Mouse (Mus musculus) embryonic facial prominence, embryonic 11.5 days (tissue): ENCODE measurements around the gene Patl1. TPM values are rescaled to one million over a fixed set of nuclear protein-coding genes. Genes with fewer than 3 reads are reported as not detected.
A peak's percentile ranks its signal among the peaks of the same experiment; 100 is the strongest.

Experiments
- ATAC-seq: fragments of 200-750 bp; cut with Nextera tagmentation; replicated peaks from 2 replicates; pipeline ENCODE4 v1.8.0; 2017; ENCODE audit warnings: low read depth; ENCODE audit not compliant: insufficient number of reproducible peaks, low FRiP score, low TSS enrichment
- DNase-seq: peaks from one replicate; pipeline ENCODE4 v3.0.0-alpha.2; 2015; ENCODE audit warnings: low spot score
- H3K27ac ChIP-seq: fragments of 300-500 bp; sonication (generic); replicated peaks from 2 replicates; pipeline ENCODE4 v1.5.1; 2014; ENCODE audit warnings: mild to moderate bottlenecking, low read depth, low read length, control low read depth
- H3K27me3 ChIP-seq: fragments of 300-500 bp; sonication (generic); 2 replicates; pipeline ENCODE4 v1.6.1; 2014; ENCODE audit warnings: mild to moderate bottlenecking, low read length, moderate library complexity, mixed read lengths; ENCODE audit not compliant: control insufficient read depth, insufficient read depth
- H3K36me3 ChIP-seq: fragments of 300-500 bp; sonication (generic); replicated peaks from 2 replicates; pipeline ENCODE4 v1.6.1; 2014; ENCODE audit warnings: low read depth, mild to moderate bottlenecking, low read length, moderate library complexity, mixed read lengths; ENCODE audit not compliant: control insufficient read depth, insufficient read depth
- H3K4me1 ChIP-seq: fragments of 300-500 bp; sonication (generic); 2 replicates; pipeline ENCODE4 v1.6.1; 2014; ENCODE audit warnings: low read length, mixed read lengths; ENCODE audit not compliant: control insufficient read depth, insufficient read depth
- H3K4me2 ChIP-seq: fragments of 300-500 bp; sonication (generic); 2 replicates; pipeline ENCODE4 v1.6.1; 2014; ENCODE audit warnings: low read depth, mild to moderate bottlenecking, control low read depth, low read length, moderate library complexity
- H3K4me3 ChIP-seq: fragments of 300-500 bp; sonication (generic); 2 replicates; pipeline ENCODE4 v1.5.1; 2014; ENCODE audit warnings: low read depth, low read length, control low read depth
- H3K9ac ChIP-seq: fragments of 300-500 bp; sonication (generic); replicated peaks from 2 replicates; pipeline ENCODE4 v1.6.1; 2014; ENCODE audit warnings: mild to moderate bottlenecking, control low read depth, low read length
- H3K9me3 ChIP-seq: fragments of 300-500 bp; sonication (generic); replicated peaks from 2 replicates; pipeline ENCODE4 v1.6.1; 2016; ENCODE audit warnings: mild to moderate bottlenecking, low read length, inconsistent platforms, mixed read lengths; ENCODE audit not compliant: control insufficient read depth
- WGBS: fragments of 180-500 bp; shearing (Covaris S2); extraction: QIAGEN DNeasy Blood & Tissue Kit; methylation state at CpG from one replicate; pipeline ENCODE4 v1.1.7; 2014; 5-methylcytosine and 5-hydroxymethylcytosine counted together
- polyA plus RNA-seq: library from polyadenylated mRNA; unstranded; fragments of >200 nt; fragmentation: Nextera tagmentation; extraction: Ambion mirVana; gene quantifications from 2 replicates; pipeline ENCODE4 v1.2.1, GENCODE M21; 2014

Patl1 gene
- polyA plus RNA-seq, 1 experiment from 2014 or later, result 27.9 TPM

DNA sequence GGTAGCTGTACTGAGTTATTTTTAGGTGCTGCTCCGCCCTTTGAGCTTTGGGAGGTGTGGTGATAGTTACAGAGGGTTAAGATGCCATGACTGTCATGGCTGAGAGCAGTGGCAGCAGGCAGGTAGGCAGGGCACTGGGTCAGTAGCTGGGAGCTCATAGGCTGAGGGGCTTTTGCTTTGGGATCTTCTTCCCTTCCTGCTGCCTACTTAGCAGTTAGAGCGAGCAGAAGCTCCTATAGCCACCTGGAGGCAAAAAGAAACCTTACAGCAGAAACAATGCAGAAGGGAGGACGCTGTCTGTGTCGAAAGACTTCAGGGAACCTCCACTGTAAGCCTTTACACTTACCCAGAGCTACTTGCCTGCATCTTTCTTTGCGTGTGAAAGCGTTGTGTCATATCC, 42.0 kb downstream of the Patl1 start:
- no peak overlapping the region for H3K27ac ChIP-seq
- DNase-seq (no peak), ATAC-seq (no peak)
- no peaks in the 10 kb centered on the region for H3K27me3 ChIP-seq
- H3K9ac ChIP-seq, result no peak overlapping the region
- H3K9me3 ChIP-seq, result no peaks in the 10 kb centered on the region
- H3K4me1 ChIP-seq, result no peaks in the 10 kb centered on the region
- no peaks in the 10 kb centered on the region for H3K36me3 ChIP-seq
- no peak overlapping the region for H3K4me3 ChIP-seq
- no peak overlapping the region for H3K4me2 ChIP-seq
- WGBS, result 47% methylated on average over 6 of the region's 6 CpGs

DNA sequence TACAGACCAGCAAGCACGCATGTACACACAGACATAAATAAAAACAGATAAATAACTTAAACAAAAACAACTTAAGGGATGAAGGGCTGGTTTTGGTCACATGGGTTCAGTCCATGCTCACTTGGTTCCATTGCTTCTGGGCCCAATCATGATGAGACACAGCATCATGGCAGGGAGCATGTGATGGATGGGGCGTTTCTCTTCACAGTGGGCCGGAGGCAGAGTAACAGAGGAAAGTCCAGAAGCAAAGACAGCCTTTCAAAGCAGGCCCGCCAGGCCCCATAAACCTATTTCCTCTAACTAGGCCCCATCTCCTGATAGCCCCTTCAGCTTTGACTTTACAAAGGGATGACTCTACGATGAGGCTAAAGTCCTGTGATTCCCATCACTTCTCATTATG, 44.4 kb downstream of the Patl1 start:
- H3K4me3 ChIP-seq, result no peak overlapping the region
- no peak for ATAC-seq
- no peaks in the 10 kb centered on the region for H3K4me1 ChIP-seq
- no peak overlapping the region for H3K27ac ChIP-seq
- DNase-seq, result no peak
- no peak overlapping the region for H3K9ac ChIP-seq
- no peak overlapping the region for H3K4me2 ChIP-seq
- H3K27me3 ChIP-seq, result no peaks in the 10 kb centered on the region
- WGBS, result 87% methylated on average over 5 of the region's 5 CpGs
- no peaks in the 10 kb centered on the region for H3K9me3 ChIP-seq
- no peaks in the 10 kb centered on the region for H3K36me3 ChIP-seq

DNA sequence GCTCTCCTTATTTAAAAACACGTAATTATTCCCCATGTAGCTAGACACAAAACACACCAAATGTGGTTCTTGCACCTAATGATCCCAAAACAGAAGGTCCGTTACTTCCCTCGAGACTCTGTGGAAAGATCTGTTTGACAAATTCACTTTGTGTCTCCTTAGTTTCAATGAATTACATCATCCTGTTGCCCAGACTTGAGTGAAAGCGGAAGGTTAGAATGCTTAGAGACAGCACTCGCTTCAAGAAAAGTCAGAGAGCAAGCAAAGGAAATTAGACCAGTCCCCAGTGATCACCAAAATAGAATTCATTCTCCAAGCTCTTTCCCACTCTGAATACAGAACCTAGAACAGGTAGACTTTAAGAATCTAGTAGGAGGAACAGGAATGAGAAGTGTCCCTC, 45.2 kb downstream of the Patl1 start:
- DNase-seq, result no peak

DNA sequence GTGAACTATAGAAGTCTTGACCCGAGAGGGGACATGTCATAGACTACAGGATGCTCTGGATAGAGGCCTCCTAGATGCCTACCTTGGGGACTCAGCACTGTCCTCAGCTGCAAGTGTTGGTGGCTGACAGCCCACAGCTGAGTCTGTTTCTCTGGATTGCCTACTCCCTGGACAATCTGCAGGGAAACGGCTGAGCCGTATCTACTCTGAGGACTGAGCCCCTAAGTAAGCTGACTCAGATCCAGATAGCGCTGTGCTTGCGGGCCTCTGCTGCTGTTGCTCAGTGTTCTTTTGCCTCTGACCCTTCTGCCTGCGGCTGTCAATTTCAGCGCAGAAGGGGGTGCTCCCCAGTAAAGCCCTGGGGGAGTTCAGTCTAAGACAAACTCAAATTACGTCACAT, 45.6 kb downstream of the Patl1 start:
- Histone ChIP-seq H3K36me3 (no peaks in the 10 kb centered on the region), H3K9ac (no peak overlapping the region), H3K4me2 (no peak overlapping the region), H3K9me3 (no peaks in the 10 kb centered on the region), H3K4me3 (no peak overlapping the region), H3K27me3 (no peaks in the 10 kb centered on the region), H3K4me1 (no peaks in the 10 kb centered on the region), H3K27ac (no peak overlapping the region)
- WGBS, result 78% methylated on average over 8 of the region's 8 CpGs
- ATAC-seq, result no peak
- DNase-seq, result no peak

More for the DNA sequence above, 45.2 kb downstream of the Patl1 start:
- Histone ChIP-seq H3K27me3 (no peaks in the 10 kb centered on the region), H3K4me1 (no peaks in the 10 kb centered on the region), H3K36me3 (no peaks in the 10 kb centered on the region), H3K9ac (no peak overlapping the region), H3K4me2 (no peak overlapping the region), H3K27ac (no peak overlapping the region), H3K4me3 (no peak overlapping the region), H3K9me3 (no peaks in the 10 kb centered on the region)
- ATAC-seq, result no peak
- 91% methylated on average over 5 of the region's 5 CpGs for WGBS

DNA sequence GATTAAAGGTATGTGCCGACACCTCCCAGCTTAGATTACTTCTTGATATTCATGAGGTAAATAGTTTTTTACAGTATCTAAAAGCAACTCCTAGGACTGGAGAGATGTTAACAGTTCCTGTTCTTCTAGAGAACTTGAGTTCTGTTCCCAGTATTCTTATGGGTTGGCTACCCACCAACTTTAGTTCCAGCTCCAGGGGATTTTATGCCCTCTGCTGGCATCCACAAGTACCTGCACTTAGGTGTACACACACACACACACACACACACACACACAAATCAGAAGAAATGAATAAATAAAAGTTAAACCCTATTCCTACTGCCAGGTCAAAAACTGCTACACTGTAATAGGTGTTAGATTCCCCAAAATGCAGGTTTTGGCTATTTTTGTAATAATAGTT, 52.1 kb downstream of the Patl1 start:
- DNase-seq, result no peak
- Histone ChIP-seq H3K9me3 (no peaks in the 10 kb centered on the region), H3K4me3 (no peak overlapping the region; the same call in 1 of the 2 replicates), H3K4me1 (no peaks in the 10 kb centered on the region), H3K4me2 (no peak overlapping the region), H3K27ac (no peak overlapping the region), H3K36me3 (no peaks in the 10 kb centered on the region), H3K27me3 (no peaks in the 10 kb centered on the region), H3K9ac (no peak overlapping the region)
- WGBS, result 100% methylated on average over 1 of the region's 1 CpGs
- ATAC-seq, result no peak

DNA sequence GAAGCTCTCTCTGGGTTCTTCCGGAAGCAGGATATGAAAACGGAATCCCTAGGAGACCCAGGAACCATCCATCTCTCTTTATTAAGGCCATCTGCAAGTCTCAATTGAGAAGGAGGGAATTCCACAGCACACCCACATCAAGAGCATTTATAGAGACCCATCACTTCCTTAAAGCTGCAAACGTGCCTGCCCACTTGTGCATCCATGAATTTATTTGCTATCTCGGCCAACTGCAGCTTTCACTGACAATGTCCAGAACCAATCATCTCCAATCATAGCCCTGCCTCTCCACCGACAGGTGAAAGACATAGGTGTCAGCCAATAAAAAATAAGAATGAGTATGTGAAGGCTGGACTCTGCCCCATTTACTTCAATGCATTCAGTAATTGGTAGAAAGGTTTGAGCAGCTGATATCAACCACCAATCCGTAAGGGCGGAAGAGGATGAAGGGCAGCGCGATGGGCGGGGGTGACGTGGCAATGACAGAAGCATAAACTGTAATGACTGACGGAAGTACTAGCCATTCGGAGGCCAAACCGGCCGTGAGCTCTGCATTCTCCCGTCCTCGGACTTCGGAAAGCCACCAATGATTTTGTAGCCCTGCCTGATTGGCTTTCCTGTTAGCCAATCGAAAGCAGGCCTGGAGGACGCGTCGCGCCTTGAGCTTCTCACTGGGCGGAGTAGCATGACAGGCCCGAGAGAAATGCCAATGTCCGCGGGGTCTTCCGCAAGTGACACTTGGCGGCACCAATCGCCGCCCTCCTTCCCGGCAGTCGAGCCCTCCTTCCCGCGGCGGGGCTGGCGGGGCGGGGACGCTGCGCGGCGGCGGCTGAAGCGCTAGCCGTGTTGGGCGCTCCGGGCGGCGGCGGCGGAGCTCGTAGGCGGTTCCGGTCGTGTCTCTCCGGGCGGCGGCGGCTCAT, 53.1 kb downstream of the Patl1 start, which contains the start of gene Osbp:
Gene Osbp, plus strand, starts transcription at position 919 of the 920 bp plus-strand sequence.
- WGBS, result under 1% methylated on average over 45 of the region's 59 CpGs

DNA sequence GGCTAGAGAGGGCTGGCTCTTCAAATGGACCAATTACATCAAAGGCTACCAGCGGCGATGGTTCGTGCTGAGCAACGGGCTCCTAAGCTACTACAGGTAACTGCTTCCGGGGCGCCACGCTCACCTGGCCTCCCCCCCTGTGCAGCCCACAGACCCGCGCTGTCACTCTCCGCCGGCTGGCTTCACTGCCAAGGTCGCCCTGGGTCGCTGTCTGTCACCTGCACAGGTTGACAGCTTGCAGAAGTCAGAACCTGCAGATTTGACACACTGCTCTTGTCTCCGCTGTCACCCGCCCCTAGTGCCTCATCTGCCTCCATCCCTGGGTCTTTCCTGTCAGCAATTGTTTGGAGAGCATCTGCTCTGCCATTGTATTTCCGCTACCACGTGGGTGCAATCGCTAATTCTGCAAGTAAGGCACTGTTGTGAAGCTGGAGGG, 54.0 kb downstream of the Patl1 start:
- Histone ChIP-seq H3K36me3 (peaks cover 4% of the 10 kb centered on the region; the same call in 1 of the 2 replicates), H3K27me3 (no peaks in the 10 kb centered on the region), H3K4me1 (no peaks in the 10 kb centered on the region), H3K4me2 (peak overlapping the region; percentile 83), H3K9ac (peak overlapping the region; percentile 78), H3K27ac (0 out of 2 replicates have a peak overlapping the region, but pooled peaks have one; percentile 4), H3K9me3 (no peaks in the 10 kb centered on the region), H3K4me3 (peak overlapping the region; percentile 78)
- peak; percentile 33 for DNase-seq
- ATAC-seq, result no peak
- WGBS, result under 1% methylated on average over 16 of the region's 18 CpGs

More for the DNA sequence above, 53.1 kb downstream of the Patl1 start, which contains the start of gene Osbp:
- Histone ChIP-seq H3K27ac (peak within 1 kb of the TSS; percentile 35; the same call in 1 of the 2 replicates), H3K4me2 (peak within 1 kb of the TSS; percentile 83), H3K4me1 (no peaks in the 10 kb centered on the region), H3K36me3 (no peaks in the 10 kb centered on the region), H3K9me3 (no peaks in the 10 kb centered on the region), H3K27me3 (no peaks in the 10 kb centered on the region), H3K9ac (peak within 1 kb of the TSS; percentile 78), H3K4me3 (peak within 1 kb of the TSS; percentile 78)
- ATAC-seq (peak; percentile 99), DNase-seq (peak; percentile 99)
